Mouse (Mus musculus) liver, embryonic 14.5 days (tissue): Measurements from ENCODE around the gene Prr23a1. TPM values are rescaled to one million over a fixed set of nuclear protein-coding genes. Genes with fewer than 3 reads are reported as not detected.

ENCODE experiments used
- ATAC-seq: fragments of 200-750 bp; cut with Nextera tagmentation; 2 replicates; pipeline ENCODE4 v1.8.0; 2017; ENCODE audit warnings: moderate number of reproducible peaks, mild to moderate bottlenecking, moderate library complexity; ENCODE audit not compliant: insufficient read depth
- DNase-seq, 3 experiments: peaks; one replicate each; pipeline ENCODE4 v3.0.0-alpha.2; 2012 to 2013; ENCODE audit warnings: low read depth in 3 of 3, low spot score in 3 of 3
- H3K27ac ChIP-seq: fragments of 300-500 bp; sonication (generic); 2 replicates; pipeline ENCODE4 v1.5.1; 2014; ENCODE audit warnings: moderate library complexity, mild to moderate bottlenecking, control low read depth, inconsistent platforms
- H3K27me3 ChIP-seq: fragments of 300-500 bp; sonication (generic); 2 replicates; pipeline ENCODE4 v1.6.1; 2014; ENCODE audit warnings: mild to moderate bottlenecking, low read length, moderate library complexity; ENCODE audit not compliant: control insufficient read depth, insufficient read depth
- H3K36me3 ChIP-seq: fragments of 300-500 bp; sonication (generic); replicated peaks from 2 replicates; pipeline ENCODE4 v1.6.1; 2014; ENCODE audit warnings: low read depth; ENCODE audit not compliant: control insufficient read depth, insufficient read depth
- H3K4me1 ChIP-seq, 2 experiments: fragments of 200-500 bp in 1 of 2; fragments of 300-500 bp in 1 of 2; sonication (generic) in 1 of 2; replicated peaks; 2 replicates each; pipeline ENCODE4 v1.6.1; 2012 to 2014; ENCODE audit warnings: antibody characterized with exemption in 1 of 2, inconsistent platforms in 1 of 2, low read length in 1 of 2; ENCODE audit not compliant: control insufficient read depth in 2 of 2, insufficient read depth in 2 of 2
- H3K4me2 ChIP-seq: fragments of 300-500 bp; sonication (generic); 2 replicates; pipeline ENCODE4 v1.6.1; 2014; ENCODE audit warnings: low read depth, mild to moderate bottlenecking, control low read depth, moderate library complexity
- H3K4me3 ChIP-seq, 2 experiments: fragments of 200-500 bp in 1 of 2; fragments of 300-500 bp in 1 of 2; sonication (generic) in 1 of 2; 2 replicates each; pipeline ENCODE4 v1.5.1; 2012 to 2014; ENCODE audit warnings: low read depth in 2 of 2, low read length in 2 of 2, mild to moderate bottlenecking in 2 of 2, control low read depth in 1 of 2, inconsistent platforms in 1 of 2, moderate library complexity in 1 of 2; ENCODE audit not compliant: insufficient read depth in 1 of 2
- H3K9ac ChIP-seq: fragments of 300-500 bp; sonication (generic); replicated peaks from 2 replicates; pipeline ENCODE4 v1.6.1; 2014; ENCODE audit warnings: mild to moderate bottlenecking, control low read depth, moderate library complexity
- H3K9me3 ChIP-seq: fragments of 300-500 bp; sonication (generic); 2 replicates; pipeline ENCODE4 v1.6.1; 2016; ENCODE audit warnings: low read length, mixed read lengths; ENCODE audit not compliant: control insufficient read depth
- CTCF ChIP-seq: IDR thresholded peaks from 2 replicates; pipeline ENCODE4 v1.5.1; 2016; ENCODE audit warnings: antibody characterized with exemption, low read depth, control low read depth
- EP300 ChIP-seq: IDR thresholded peaks from 2 replicates; pipeline ENCODE4 v1.6.1; 2016; ENCODE audit warnings: antibody characterized with exemption, low read depth
- WGBS: fragments of 180-500 bp; shearing (Covaris S2); extraction: QIAGEN DNeasy Blood & Tissue Kit; methylation state at CpG from one replicate; pipeline ENCODE4 v1.1.7; 2014; ENCODE audit not compliant: insufficient replicate concordance; 5-methylcytosine and 5-hydroxymethylcytosine counted together
- polyA plus RNA-seq, 2 experiments: library from polyadenylated mRNA; depleted of rRNA in 1 of 2; stranded (reverse) in 1 of 2; unstranded in 1 of 2; fragments of >200 nt; fragmentation: Nextera tagmentation in 1 of 2; extraction: Ambion mirVana in 1 of 2; gene quantifications; 2 replicates each; pipeline versions ENCODE4 v1.2.1 to v1.2.3; 2012 to 2014

Gene Prr23a1
- polyA plus RNA-seq (2012; rRNA removed) (not detected in 2 replicates), polyA plus RNA-seq (2014; fragmentation: Nextera tagmentation; extraction: Ambion mirVana) (not detected in 2 replicates)

- Histone ChIP-seq H3K27ac (no peak within 1 kb of the TSS), H3K4me2 (no peak within 1 kb of the TSS), H3K4me3 (no peak within 1 kb of the TSS), H3K36me3 (no peaks in the 10 kb centered on the region), H3K27me3 (no peaks in the 10 kb centered on the region), H3K9ac (no peak within 1 kb of the TSS), H3K9me3 (no peaks in the 10 kb centered on the region), H3K4me1 (no peaks in the 10 kb centered on the region)
- DNase-seq (no peak), ATAC-seq (no peak)
- 48% methylated on average over 22 of the region's 22 CpGs for WGBS
- TF ChIP-seq CTCF (no peak), EP300 (no peak)
Measured at GRCm38 (mm10) chr9:98842117-98842516, at the start of gene Prr23a1. Gene Prr23a1 (plus strand): TSS chr9:98842503.

GRCm38 (mm10) chr9:98799021-98799420 is 43.3 kb upstream of the Prr23a1 start:
- Histone ChIP-seq H3K4me2 (no peak overlapping the region), H3K27me3 (no peaks in the 10 kb centered on the region), H3K4me1 (no peaks in the 10 kb centered on the region), H3K4me3 (no peak overlapping the region), H3K9ac (no peak overlapping the region), H3K36me3 (no peaks in the 10 kb centered on the region), H3K27ac (no peak overlapping the region), H3K9me3 (no peaks in the 10 kb centered on the region)
- no peak for ATAC-seq
- no peak for TF ChIP-seq CTCF
- no peak for TF ChIP-seq EP300
- DNase-seq, result no peak
- 30% methylated on average over 1 of the region's 1 CpGs for whole genome bisulfite sequencing

- TF ChIP-seq EP300 (no peak), CTCF (no peak)
- H3K4me2 ChIP-seq, result no peak overlapping the region
- H3K27ac ChIP-seq, result no peak overlapping the region
- no peaks in the 10 kb centered on the region for H3K36me3 ChIP-seq
- no peaks in the 10 kb centered on the region for H3K9me3 ChIP-seq
- WGBS, result 62% methylated on average over 12 of the region's 12 CpGs
- no peak overlapping the region for H3K9ac ChIP-seq
- DNase-seq (no peak), ATAC-seq (no peak)
- no peaks in the 10 kb centered on the region for H3K4me1 ChIP-seq
- H3K27me3 ChIP-seq, result no peaks in the 10 kb centered on the region
- H3K4me3 ChIP-seq, result no peak overlapping the region
Measured at GRCm38 (mm10) chr9:98803971-98804370, 38.3 kb upstream of the Prr23a1 start.

GRCm38 (mm10) chr9:98805511-98805910 is 36.8 kb upstream of the Prr23a1 start:
- TF ChIP-seq EP300 (no peak), CTCF (no peak)
- Histone ChIP-seq H3K4me3 (no peak overlapping the region), H3K4me2 (no peak overlapping the region), H3K27ac (no peak overlapping the region), H3K4me1 (no peaks in the 10 kb centered on the region), H3K27me3 (no peaks in the 10 kb centered on the region), H3K9me3 (no peaks in the 10 kb centered on the region), H3K9ac (no peak overlapping the region), H3K36me3 (no peaks in the 10 kb centered on the region)
- no peak for DNase-seq
- no peak for ATAC-seq
- 69% methylated on average over 15 of the region's 15 CpGs for WGBS

GRCm38 (mm10) chr9:98805934-98806333 is 36.4 kb upstream of the Prr23a1 start:
- ATAC-seq, result no peak
- no peak for TF ChIP-seq CTCF
- Histone ChIP-seq H3K4me1 (no peaks in the 10 kb centered on the region), H3K9me3 (no peaks in the 10 kb centered on the region), H3K36me3 (no peaks in the 10 kb centered on the region), H3K9ac (no peak overlapping the region), H3K4me3 (no peak overlapping the region), H3K27me3 (no peaks in the 10 kb centered on the region), H3K27ac (no peak overlapping the region), H3K4me2 (no peak overlapping the region)
- DNase-seq, result no peak
- 43% methylated on average over 3 of the region's 3 CpGs for WGBS
